Mouse (Mus musculus): ENCODE measurements around the gene Casp2.

GRCm38 (mm10) chr6:42328757-42329156 is 64.0 kb downstream of the Casp2 start:
- TF ChIP-seq CTCF (IDR thresholded peaks at IDR 0.05; ENCODE audit: low read depth, low read length): no peak
- TF ChIP-seq POLR2A (IDR thresholded peaks at IDR 0.05; ENCODE audit: extremely low read depth, insufficient read depth, low read length): no peak

Measured in liver, adult 2 months (tissue).